Mouse (Mus musculus) ES-Bruce4 (cell line): ENCODE data around the gene Arhgap24.

Experiments used
- CTCF ChIP-seq: IDR thresholded peaks from one replicate; pipeline ENCODE4 v1.8.1; 2011; ENCODE audit warnings: low read depth, low read length
- EP300 ChIP-seq: IDR thresholded peaks from 2 replicates; pipeline ENCODE4 v1.6.1; 2011; ENCODE audit warnings: low read depth, low read length; ENCODE audit not compliant: insufficient read depth
- POLR2A ChIP-seq: IDR thresholded peaks from one replicate; pipeline ENCODE4 v1.8.1; 2011; ENCODE audit warnings: low read length; ENCODE audit not compliant: insufficient read depth

GRCm38 (mm10) chr5:102677176-102677575, 196.0 kb downstream of the Arhgap24 start:
- TF ChIP-seq CTCF (no peak), POLR2A (no peak), EP300 (no peak)
